Mouse (Mus musculus): ENCODE measurements around the gene Atp1a2. TPM values are rescaled to one million over a fixed set of nuclear protein-coding genes. Genes with fewer than 3 reads are reported as not detected.
"Not testable (repeated sequence)": the region's sequence is repeated elsewhere in the genome, so short reads cannot be mapped to it uniquely, and the experiment has no call there.

The Atp1a2 gene
- total RNA-seq, 2 experiments from 2014 or later = 588 to 687 TPM

DNA sequence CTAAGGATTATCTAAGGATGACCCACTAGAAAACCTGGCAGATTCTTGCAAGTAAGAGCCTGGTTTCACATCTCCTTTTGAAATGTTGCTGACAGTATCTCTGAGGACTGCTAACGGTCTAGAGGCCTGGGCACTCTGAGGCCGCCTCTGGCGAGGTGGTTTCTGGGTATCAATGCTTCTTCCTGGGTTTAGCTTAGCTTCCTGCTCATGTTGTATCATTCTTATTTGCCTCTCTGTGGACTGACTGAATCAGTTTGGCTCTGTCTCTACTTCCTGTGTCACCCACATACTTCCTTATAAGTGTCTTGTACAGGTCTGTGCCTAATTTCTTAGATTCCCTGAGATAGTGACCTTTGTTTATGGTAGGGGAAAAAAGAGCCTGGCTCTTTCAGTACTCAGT is 20.7 kb downstream of the Atp1a2 start:
- DNase-seq (ENCODE audit: low spot score in 2 of 2) = no peak

DNA sequence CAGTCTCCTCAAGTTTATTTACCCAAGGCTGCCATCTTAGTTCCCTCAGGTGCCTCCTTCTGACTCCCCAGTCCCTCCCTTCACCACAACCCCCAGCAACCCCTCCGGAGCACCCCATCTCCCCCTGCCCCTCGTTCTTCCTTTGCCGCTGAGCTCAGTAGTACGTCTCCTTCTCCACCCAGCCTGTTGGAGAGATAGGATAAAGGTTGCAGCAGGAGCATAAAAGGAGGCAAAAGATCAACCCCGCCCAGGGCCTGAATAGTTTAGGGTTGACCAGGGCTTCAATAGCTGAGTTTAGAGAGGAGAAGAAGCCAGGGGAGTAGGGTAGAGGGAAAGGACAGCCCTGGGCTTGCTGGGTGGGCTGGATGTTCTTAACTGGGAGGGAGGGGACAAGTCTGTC is 23.3 kb downstream of the Atp1a2 start:
- no peak for DNase-seq (ENCODE audit: low spot score in 2 of 2)

DNA sequence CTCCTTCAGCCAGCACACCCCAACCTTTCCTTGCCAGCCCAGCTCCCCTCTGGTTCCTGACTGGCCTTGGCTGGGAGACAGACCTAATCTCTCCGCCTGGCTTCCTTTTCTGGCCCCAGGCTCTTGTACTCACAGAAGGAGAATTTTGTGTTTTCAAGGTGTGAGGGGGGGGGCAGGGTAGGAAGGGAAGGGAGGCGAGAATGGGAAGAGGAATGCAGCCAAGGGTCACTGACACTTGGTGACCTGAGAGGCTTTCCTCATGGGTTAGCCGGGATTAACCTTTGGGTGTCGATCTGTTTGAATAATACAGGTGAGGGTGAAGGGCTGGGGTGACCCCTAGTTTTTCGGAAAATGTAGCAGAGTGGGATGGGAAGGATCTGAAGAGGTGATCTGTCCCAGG is 23.7 kb downstream of the Atp1a2 start:
- no peak for DNase-seq (ENCODE audit: low spot score in 2 of 2)

DNA sequence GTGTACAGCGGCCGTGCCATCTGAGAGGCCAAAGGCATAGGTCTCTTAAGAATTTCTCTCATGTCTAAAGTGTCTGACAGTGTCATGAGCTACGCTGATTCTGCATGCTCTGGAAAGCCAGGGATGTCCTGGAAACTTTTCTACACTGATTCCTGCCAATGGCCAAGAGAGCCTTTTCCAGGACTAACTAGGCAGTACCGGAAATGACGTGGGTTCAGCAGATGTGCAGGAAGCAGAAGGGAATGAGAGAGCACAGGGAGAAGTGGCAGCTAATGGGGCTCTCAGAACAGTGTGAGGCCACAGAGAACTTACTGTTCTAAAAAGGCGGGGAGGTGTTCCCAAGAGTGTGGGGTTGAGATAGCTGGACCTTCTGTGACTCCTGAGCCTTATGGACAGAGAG is 24.5 kb downstream of the Atp1a2 start:
- DNase-seq (ENCODE audit: low spot score in 2 of 2) = no peak

DNA sequence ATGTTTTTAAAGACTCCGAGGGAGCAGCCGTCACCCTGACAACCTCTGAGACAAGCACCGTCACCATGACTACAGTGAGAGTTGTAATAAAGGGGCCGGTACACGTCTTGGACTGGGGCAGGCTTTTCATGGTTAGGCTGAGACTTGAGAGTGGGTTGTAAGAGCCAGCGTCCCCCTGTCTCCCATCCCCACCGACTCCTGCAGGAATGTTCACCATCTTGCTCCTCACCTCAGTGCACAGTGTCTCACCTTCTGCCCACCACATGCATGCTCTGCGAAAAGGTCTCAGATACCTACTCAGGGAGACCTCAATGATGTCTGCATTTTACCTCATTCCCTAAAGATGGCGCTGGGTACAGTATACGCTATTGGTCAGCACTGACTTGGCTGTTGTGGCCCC is 26.1 kb downstream of the Atp1a2 start:
- DNase-seq (ENCODE audit: low spot score in 2 of 2) = no peak

DNA sequence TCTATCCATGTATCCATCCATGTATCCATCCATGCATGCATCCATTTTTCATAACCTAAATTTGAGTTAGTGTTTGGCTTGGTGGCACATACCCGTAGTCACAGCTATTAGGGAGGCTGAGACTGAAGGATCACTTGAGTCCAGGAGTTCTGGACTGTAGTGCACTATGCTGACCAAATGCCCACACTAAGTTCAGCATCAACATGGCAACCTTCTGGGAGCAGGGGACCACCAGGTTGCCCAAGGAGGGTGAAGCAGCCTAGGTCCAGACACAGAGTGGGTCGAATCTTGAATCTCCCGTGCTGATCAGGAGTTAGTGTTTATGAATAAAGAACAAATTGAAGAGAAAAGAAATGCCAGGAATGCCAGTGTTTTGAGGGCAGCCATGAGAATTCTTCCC is 26.7 kb downstream of the Atp1a2 start:
- no peak for DNase-seq (ENCODE audit: low spot score in 2 of 2)

DNA sequence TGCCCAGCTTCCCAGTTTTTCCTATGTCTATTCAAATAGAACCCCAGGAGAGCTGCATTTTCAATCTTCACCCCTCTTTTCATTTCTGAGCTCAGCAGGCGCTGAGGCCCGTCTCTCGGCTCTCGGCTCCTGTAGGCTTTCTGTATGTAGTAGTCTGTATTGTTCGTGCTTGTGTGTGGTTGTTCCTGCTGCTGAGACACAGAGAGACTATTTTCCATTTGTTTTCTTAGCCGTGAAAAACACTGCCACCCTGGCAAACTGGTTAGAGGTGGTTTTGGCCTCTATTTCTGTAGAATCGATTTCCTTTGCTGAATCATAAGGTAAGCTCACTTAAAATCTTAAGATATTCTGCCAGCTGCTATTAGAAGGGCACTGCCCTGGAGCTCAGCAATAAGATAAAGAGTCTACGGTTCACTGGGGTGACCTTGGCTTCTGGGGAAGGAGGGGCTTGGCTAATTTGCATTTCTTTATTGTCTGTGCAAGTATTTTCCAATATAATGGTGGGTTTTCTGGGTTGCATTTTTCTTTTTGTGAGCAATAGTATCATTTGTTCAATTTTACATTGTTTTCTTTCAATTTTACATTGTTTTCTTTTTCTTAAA is 36.3 kb downstream of the Atp1a2 start, which contains the start of gene Igsf8:
TSS of gene Igsf8 (plus strand) at position 165 of the 602 bp plus-strand sequence.
- DNase-seq (ENCODE audit: low spot score in 2 of 2) = no peak

DNA sequence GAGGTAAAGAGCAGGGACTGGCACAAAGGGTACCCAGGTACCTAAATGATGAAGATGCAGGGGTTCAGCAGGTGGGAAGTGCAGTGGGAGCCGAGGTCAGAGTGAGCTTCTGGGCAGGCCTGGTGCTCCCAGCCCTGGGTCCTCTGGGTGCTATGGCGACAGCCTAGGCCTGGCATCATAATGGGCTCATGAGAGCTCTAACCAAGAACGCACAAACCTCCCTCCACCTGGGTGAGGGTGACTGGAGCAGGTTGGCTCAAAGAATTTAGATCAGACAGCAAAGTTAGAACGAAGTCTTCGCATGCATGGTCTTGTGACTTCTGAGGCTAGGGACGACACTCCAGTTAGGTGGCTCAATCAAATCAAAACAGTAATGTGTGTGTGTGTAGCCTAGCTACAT is 39.5 kb downstream of the Atp1a2 start, which contains the start of gene Atp1a4:
TSS of gene Atp1a4 (minus strand) at position 101 of the 400 bp plus-strand sequence.
- no peak for DNase-seq (ENCODE audit: low spot score in 2 of 2)

DNA sequence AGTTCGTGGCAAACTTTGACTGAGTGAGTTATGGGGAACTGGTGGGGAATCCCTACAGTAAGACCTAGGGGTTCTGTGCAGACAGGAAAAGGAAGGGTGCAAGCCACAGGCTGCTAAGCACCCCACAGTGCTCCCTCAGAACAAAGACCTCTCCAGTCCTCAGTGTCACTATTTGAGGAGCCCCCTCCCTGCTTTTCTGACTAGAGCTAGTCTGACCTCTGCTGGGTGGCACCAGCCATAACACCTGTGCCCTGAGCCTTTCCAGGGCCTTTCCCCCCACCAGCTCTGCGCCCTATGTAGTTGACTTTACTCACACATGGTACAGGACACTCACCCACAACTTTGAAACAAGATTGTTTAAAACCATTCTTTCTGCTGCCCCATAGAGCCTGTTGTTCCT is 50.2 kb downstream of the Atp1a2 start:
- no peak for DNase-seq (ENCODE audit: low spot score in 2 of 2)

DNA sequence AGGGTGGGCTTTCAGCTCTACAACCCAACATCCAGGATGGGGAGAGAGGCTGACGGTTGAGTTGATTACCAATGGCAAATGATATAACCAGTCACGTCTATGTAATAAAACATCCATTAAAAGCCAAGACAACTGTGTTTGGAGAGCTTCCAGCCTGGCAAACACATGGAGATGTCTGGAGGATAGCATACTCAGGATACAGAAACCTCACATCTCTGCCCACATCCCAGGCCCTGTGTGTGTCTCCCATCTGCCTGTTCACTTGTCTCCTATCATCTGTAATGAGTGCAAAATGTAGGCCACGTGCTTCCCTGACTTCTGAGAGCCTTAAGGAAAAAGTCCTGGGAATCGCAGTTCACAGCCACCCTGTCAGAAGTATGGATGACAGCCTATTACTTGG is 50.6 kb downstream of the Atp1a2 start:
- DNase-seq (ENCODE audit: low spot score in 2 of 2) = no peak

DNA sequence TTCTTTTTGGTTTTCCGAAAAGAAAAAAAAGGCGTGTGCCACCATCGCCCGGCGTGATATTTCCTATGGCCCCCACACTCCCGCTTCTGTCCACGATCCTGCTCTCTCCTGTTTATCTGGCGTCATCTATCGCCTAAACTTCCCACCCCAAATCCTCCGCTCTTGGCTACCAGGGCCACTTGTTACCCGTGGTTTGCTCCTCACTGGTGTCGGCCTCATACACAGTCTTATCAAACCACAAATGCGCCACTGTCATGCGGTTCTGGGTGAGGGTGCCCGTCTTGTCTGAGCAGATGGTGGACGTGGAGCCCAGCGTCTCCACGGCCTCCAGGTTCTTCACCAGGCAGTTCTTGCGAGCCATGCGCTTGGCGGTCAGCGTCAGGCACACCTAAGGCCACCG is 53.2 kb downstream of the Atp1a2 start:
- DNase-seq (ENCODE audit: low spot score in 2 of 2) = not testable (repeated sequence)

DNA sequence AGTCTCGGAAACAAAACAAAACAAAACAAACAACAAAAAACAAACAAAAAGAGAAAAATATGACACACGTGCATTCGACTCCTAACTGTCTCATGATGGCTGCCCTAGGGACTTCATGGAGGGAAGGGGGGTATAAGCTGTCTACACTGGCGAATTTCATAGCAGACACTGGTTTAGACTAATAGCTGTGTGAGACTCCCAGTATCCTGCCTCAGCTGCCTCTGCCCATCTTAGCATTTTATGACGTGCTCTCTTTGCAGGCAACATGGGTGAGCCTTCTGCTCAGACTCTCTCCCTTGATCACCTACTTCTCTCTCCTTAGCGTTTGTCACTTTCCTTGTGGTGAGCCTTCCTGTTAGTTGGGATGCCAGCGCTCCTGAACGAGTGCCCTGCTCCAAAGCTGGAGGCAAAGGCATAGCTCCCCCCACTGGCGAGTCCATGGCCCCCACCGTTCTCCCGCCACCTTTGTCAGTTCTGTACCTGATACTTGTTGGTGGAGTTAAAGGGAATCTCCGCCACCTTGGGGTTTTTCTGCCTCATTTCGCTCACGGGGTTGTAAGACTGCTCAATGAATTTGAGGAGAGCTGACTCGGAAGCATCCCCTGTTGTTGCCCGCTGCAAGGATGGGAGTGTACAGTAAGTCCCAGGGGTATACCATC is 54.2 kb downstream of the Atp1a2 start:
- peak in 1 of 2 experiments; percentile 6 for DNase-seq (ENCODE audit: low spot score in 2 of 2)

DNA sequence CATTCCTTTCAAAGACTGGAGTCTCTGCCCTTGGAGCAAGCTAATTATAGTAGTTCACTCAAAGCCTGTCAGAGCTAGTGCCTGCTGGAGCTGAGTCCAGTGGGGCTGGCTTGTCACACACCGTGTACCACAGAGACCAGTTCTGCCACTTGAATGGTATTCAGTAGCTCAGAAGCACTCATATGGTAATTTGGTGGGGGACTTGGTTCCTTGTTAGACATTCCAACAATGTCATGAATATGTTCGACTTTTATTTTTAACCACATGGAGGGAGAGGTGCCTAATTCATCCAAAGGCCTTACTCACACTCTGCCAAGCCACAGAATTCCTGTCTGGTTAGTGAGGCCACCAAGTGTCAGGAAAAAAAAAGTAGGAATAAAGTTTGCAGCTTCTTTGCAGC is 55.5 kb downstream of the Atp1a2 start:
- no peak for DNase-seq (ENCODE audit: low spot score in 2 of 2)

DNA sequence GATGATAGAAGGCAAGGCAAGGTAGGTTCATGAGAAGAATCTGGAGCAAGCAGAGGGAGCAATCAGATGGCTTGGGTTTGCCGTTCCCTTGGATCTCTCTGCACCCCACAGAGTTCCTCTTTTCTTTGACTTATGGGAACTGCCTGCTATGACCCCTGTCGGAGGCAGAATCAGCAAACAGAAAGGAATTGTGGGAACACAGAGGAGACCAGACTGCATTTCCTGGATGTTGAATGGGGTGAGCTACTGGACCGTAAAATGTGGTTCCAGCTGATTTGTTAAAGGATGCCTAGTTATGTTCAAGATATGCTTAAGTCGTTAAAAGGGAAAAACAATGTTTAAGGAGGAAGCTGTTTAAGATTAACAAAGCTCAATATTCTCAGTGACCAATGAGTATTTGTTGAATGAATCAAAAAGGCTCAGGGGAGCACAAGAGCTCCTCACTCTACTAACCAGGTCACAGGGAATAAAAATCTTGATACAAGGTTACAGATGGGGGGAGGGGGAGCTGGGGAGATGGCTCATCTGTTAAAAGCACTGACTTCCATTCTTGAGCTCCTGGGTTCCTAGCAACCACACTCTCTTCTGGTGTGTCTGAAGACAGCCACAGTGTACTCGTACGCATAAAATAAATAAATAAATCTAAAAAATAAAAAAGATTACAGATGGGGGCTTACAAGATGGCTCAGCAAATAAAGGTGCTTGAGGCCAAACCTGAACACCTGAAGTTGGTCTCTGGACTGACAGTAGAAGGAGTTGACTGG is 56.7 kb downstream of the Atp1a2 start:
- no peak for DNase-seq (ENCODE audit: low spot score in 2 of 2)

DNA sequence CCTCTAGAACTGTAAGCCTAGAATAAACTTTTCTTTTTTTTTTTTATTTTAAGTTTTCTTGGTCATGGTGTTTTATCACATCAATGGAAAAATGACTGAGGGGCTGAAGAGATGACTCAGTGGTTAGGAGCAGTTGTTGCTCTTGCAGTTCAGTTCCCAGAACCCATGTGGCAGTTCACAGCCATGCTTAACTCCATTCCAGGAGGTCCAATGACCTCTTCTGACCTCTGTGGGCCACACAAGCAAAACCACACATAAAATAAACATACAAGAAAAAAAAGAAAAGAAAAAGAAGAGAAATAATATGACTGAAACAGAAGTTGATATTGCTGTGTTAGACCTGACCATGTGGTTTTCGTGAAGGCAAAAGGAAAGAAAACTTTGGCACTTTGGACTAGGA is 68.6 kb downstream of the Atp1a2 start:
- no peak for DNase-seq (ENCODE audit: low spot score in 2 of 2)

DNA sequence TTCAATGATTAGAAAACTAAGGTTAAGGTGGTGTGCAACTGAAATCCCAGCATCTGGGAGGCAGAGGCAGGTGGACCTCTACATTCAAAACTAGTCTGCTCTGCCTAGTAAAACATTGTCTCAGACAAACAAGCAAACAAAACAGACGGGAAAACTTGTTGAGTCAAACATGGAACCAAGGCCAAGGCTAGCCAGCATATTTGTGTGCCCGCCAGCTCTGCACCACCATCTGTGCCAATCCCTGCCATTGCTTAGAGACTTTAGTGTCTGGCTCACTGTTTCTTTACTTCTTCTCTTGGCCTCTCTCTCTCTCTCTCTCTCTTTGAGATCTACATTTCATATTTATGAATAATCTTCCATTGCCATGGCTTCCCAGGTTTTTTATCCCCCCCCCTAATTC is 69.7 kb downstream of the Atp1a2 start:
- DNase-seq (ENCODE audit: low spot score in 2 of 2) = no peak

Other genes starting within 250 kb of the Atp1a2 start
- gene Nhlh1, start 240.5 kb downstream of the Atp1a2 start, total RNA-seq (2021) = under 1 TPM; 0.28 to 0.40 TPM
- gene Copa, start 215.5 kb downstream of the Atp1a2 start, total RNA-seq (2021) = 100 to 1,000 TPM; 147 to 151 TPM
- 10 to 100 TPM; 56.6 to 59.3 TPM for gene Ncstn, start 215.3 kb downstream of the Atp1a2 start, total RNA-seq (2021)
- gene Pex19, start 171.3 kb downstream of the Atp1a2 start, total RNA-seq (2021) = 10 to 100 TPM; 87.3 to 87.5 TPM
- gene Dcaf8, start 150.0 kb downstream of the Atp1a2 start, total RNA-seq (2021) = 100 to 1,000 TPM; 117 TPM
- gene Pea15a, start 91.3 kb downstream of the Atp1a2 start, total RNA-seq (2021) = 100 to 1,000 TPM; 412 to 456 TPM
- gene Casq1, start 78.2 kb downstream of the Atp1a2 start, total RNA-seq (2021) = under 1 TPM in 1 of 2 experiments, not detected in 1; 0.63 TPM
- not detected for gene Atp1a4, start 39.6 kb downstream of the Atp1a2 start, total RNA-seq (2021)
- gene Igsf8, start 36.4 kb downstream of the Atp1a2 start, total RNA-seq (2021) = 100 to 1,000 TPM; 278 to 283 TPM
- gene Kcnj9, start 31.3 kb upstream of the Atp1a2 start, total RNA-seq (2021) = 100 to 1,000 TPM; 132 to 133 TPM
- gene Kcnj10, start 43.1 kb upstream of the Atp1a2 start, total RNA-seq (2021) = 10 to 100 TPM; 67.5 to 87.1 TPM
- 1 to 10 TPM; 7.9 to 8.6 TPM for gene Pigm, start 78.5 kb upstream of the Atp1a2 start, total RNA-seq (2021)
- 1 to 10 TPM in 1 of 2 experiments, under 1 TPM in 1; 0.61 to 1.0 TPM for gene Slamf9, start 177.3 kb upstream of the Atp1a2 start, total RNA-seq (2021)
- gene Igsf9, start 183.7 kb upstream of the Atp1a2 start, total RNA-seq (2021) = 1 to 10 TPM; 6.3 to 7.0 TPM
- 10 to 100 TPM in 1 of 2 experiments, 1 to 10 TPM in 1; 8.2 to 12.3 TPM for gene Tagln2, start 202.0 kb upstream of the Atp1a2 start, total RNA-seq (2021)
- 1 to 10 TPM; 2.9 to 4.2 TPM for gene Cfap45, start 222.7 kb upstream of the Atp1a2 start, total RNA-seq (2021)

Data from left cerebral cortex, adult 18-20 months (tissue).